Mouse (Mus musculus): ENCODE data around the gene Camta1.

GRCm38 (mm10) chr4:150898716-150899365 lies 962.8 kb downstream of the Camta1 start:
- no peak for TF ChIP-seq MAFK (IDR thresholded peaks at IDR 0.05; ENCODE audit: insufficient read depth, low read depth, low read length)
- no peak for TF ChIP-seq ZNF384 (IDR thresholded peaks at IDR 0.05; ENCODE audit: low read depth, low read length)
- TF ChIP-seq CHD2 (IDR thresholded peaks at IDR 0.05; ENCODE audit: low read depth, low read length), result no peak
- TF ChIP-seq HCFC1 (IDR thresholded peaks at IDR 0.05; ENCODE audit: borderline replicate concordance, insufficient read depth, low read length), result no peak

Data from ES-E14 (cell line).